Comparison of ENCODE assay signal across 17 mouse cellular contexts in the genomic region with DNA sequence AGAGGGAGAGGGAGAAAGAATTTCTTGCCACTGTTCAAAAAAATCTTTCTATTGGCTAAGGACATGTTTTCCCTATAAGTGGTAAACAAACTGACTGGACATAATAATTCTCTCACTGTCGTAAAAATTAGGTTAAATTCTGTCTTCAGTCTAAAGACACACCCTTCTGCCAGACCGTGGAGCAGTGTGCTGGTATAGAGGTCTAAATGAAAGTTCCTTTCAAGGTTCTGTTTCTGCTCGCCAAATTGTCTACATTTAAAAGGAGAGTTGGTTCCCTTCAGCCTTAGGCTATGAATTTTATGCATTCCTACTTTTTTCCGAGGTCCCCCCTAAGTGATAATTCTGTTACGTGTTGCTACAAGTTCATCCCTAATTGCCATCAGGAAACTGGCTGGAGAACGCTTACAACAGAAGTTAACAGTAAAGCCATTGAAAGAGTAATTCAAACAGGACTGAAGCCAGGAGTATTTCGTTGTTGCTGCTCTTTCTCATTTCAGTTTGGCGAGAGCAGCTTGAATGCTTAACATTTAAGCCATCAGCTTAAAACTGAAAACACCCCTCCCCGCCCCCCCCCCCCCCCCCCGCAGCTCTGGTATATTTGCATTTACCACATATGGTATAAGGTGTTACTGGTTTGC. TPM values are rescaled to one million over a fixed set of nuclear protein-coding genes. Genes with fewer than 3 reads are reported as not detected.
DNase-seq lines count a peak whose midpoint lies in the region; ATAC-seq and TF ChIP-seq lines count a peak whose summit lies in the region.
"Had no signal": no experiment of that assay in that cellular context is flagged by ENCODE, and none has a peak within 500 bp of the region (broad histone marks: within the 10 kb centered on the region; RNA-seq: fewer than 3 reads in every experiment).

No protein-coding gene starts in this region.

- no peak overlapping the region for H3K4me2 ChIP-seq in embryonic facial prominence, embryonic 11.5 days (ENCODE audit: low read depth, low read length)
- H3K4me2 ChIP-seq in limb, embryonic 14.5 days (replicated peaks; ENCODE audit: low read depth, low read length, severe bottlenecking), result peak overlapping the region; percentile 29
- no peak overlapping the region for H3K4me2 ChIP-seq in kidney, embryonic 14.5 days (replicated peaks; ENCODE audit: low read depth, low read length)
- H3K4me2 ChIP-seq: heart, embryonic 13.5 days; liver, embryonic 13.5 days had no signal

- no peak for TF ChIP-seq POLR2A in brain, embryonic 14.5 days (IDR thresholded peaks at IDR 0.05; ENCODE audit: borderline replicate concordance, extremely low read depth, insufficient read depth, insufficient read length, poor library complexity, severe bottlenecking)
- TF ChIP-seq POLR2A in limb, embryonic 14.5 days (IDR thresholded peaks at IDR 0.05; ENCODE audit: borderline replicate concordance, extremely low read depth, insufficient read depth, insufficient read length), result no peak

- H3K4me3 ChIP-seq in embryonic facial prominence, embryonic 11.5 days (ENCODE audit: low read depth, low read length), result no peak overlapping the region
- no peak overlapping the region for H3K4me3 ChIP-seq in embryonic facial prominence, embryonic 10.5 days
- H3K4me3 ChIP-seq in layer of hippocampus, adult 2 months, result peak overlapping the region; percentile 22; the same call in 1 of the 2 replicates
- no peak overlapping the region for H3K4me3 ChIP-seq in limb, embryonic 14.5 days (replicated peaks; ENCODE audit: low read length)
- H3K4me3 ChIP-seq in kidney, embryonic 14.5 days (ENCODE audit: low read length), result no peak overlapping the region
- H3K4me3 ChIP-seq: erythroblast, embryonic 14.5 days; heart, embryonic 13.5 days; hindbrain, embryonic 13.5 days; liver, embryonic 13.5 days had no signal

- H3K36me3 ChIP-seq in embryonic facial prominence, embryonic 11.5 days (replicated peaks; ENCODE audit: control insufficient read depth, insufficient read depth, low read depth, low read length), result no peaks in the 10 kb centered on the region
- 0 out of 2 replicates have a peak, but pooled peaks cover 6% of the 10 kb centered on the region for H3K36me3 ChIP-seq in embryonic facial prominence, embryonic 10.5 days (replicated peaks)
- no peaks in the 10 kb centered on the region for H3K36me3 ChIP-seq in limb, embryonic 14.5 days (ENCODE audit: control insufficient read depth, insufficient read depth, low read length)
- H3K36me3 ChIP-seq in kidney, embryonic 14.5 days (ENCODE audit: control insufficient read depth, insufficient read depth, low read length), result 0 out of 2 replicates have a peak, but pooled peaks cover 4% of the 10 kb centered on the region
- H3K36me3 ChIP-seq: hindbrain, embryonic 13.5 days had no signal

- intact Hi-C loops in left cerebral cortex, postnatal 4 days (cut with DNase I), result no loop called here

- TF ChIP-seq CTCF in layer of hippocampus, adult 2 months (conservative IDR thresholded peaks at IDR 0.05), result no peak
- no peak for TF ChIP-seq CTCF in brain, embryonic 14.5 days (IDR thresholded peaks at IDR 0.05; ENCODE audit: borderline replicate concordance, extremely low read depth, insufficient read depth, insufficient read length)

- no peaks in the 10 kb centered on the region for H3K4me1 ChIP-seq in embryonic facial prominence, embryonic 11.5 days (ENCODE audit: control insufficient read depth, insufficient read depth, low read length)
- peaks cover 6% of the 10 kb centered on the region; the same call in 1 of the 2 replicates for H3K4me1 ChIP-seq in embryonic facial prominence, embryonic 10.5 days
- peaks cover 9% of the 10 kb centered on the region for H3K4me1 ChIP-seq in limb, embryonic 14.5 days (ENCODE audit: control insufficient read depth, insufficient read depth, low read length)
- H3K4me1 ChIP-seq in kidney, embryonic 14.5 days (ENCODE audit: control insufficient read depth, insufficient read depth, low read length), result no peaks in the 10 kb centered on the region
- H3K4me1 ChIP-seq: heart, embryonic 13.5 days; liver, embryonic 13.5 days had no signal

- 23% methylated on average over 10 of the region's 10 CpGs for WGBS in embryonic facial prominence, embryonic 11.5 days
- WGBS in embryonic facial prominence, embryonic 10.5 days, result 23% methylated on average over 10 of the region's 10 CpGs
- 18% methylated on average over 10 of the region's 10 CpGs for WGBS in limb, embryonic 14.5 days
- WGBS in kidney, embryonic 14.5 days, result 43% methylated on average over 10 of the region's 10 CpGs

- DNase-seq in embryonic facial prominence, embryonic 11.5 days (ENCODE audit: low spot score), result peak; percentile 26
- DNase-seq in embryonic facial prominence, embryonic 10.5 days (ENCODE audit: low spot score), result no peak
- no peak for DNase-seq in layer of hippocampus, adult 2 months (ENCODE audit: low spot score in 2 of 2)
- no peak for DNase-seq in layer of hippocampus, adult 18-20 months (ENCODE audit: low spot score in 2 of 2)
- peak; percentile 72 for DNase-seq in brain, embryonic 14.5 days (ENCODE audit: low read depth)
- no peak for DNase-seq in limb, embryonic 14.5 days (ENCODE audit: low spot score)
- no peak for DNase-seq in left cerebral cortex, postnatal 4 days
- DNase-seq: adrenal gland, postnatal 14 days; cerebellum, postnatal 25 days; gastrocnemius, postnatal 10 days; liver, embryonic 13.5 days; right cerebral cortex, postnatal 4 days; thymus, postnatal 4 days had no signal

- H3K27ac ChIP-seq in embryonic facial prominence, embryonic 11.5 days (replicated peaks; ENCODE audit: low read depth, low read length), result no peak overlapping the region
- H3K27ac ChIP-seq in embryonic facial prominence, embryonic 10.5 days (replicated peaks), result no peak overlapping the region
- no peak overlapping the region for H3K27ac ChIP-seq in layer of hippocampus, adult 2 months
- 0 out of 2 replicates have a peak overlapping the region, but pooled peaks have one; percentile 26 for H3K27ac ChIP-seq in limb, embryonic 14.5 days (replicated peaks; ENCODE audit: low read depth, low read length)
- H3K27ac ChIP-seq in kidney, embryonic 14.5 days (ENCODE audit: low read depth, low read length), result no peak overlapping the region
- H3K27ac ChIP-seq: heart, embryonic 13.5 days; hindbrain, embryonic 13.5 days; liver, embryonic 13.5 days had no signal

- no peaks in the 10 kb centered on the region for H3K9me3 ChIP-seq in embryonic facial prominence, embryonic 11.5 days (replicated peaks; ENCODE audit: control insufficient read depth, low read length)
- no peaks in the 10 kb centered on the region for H3K9me3 ChIP-seq in embryonic facial prominence, embryonic 10.5 days
- H3K9me3 ChIP-seq in limb, embryonic 14.5 days (ENCODE audit: control insufficient read depth, low read length), result no peaks in the 10 kb centered on the region
- no peaks in the 10 kb centered on the region for H3K9me3 ChIP-seq in kidney, embryonic 14.5 days (ENCODE audit: control insufficient read depth, low read length)
- H3K9me3 ChIP-seq: heart, embryonic 13.5 days; hindbrain, embryonic 13.5 days; liver, embryonic 13.5 days had no signal

- no peaks in the 10 kb centered on the region for H3K27me3 ChIP-seq in embryonic facial prominence, embryonic 11.5 days (ENCODE audit: control insufficient read depth, insufficient read depth, low read length)
- H3K27me3 ChIP-seq in embryonic facial prominence, embryonic 10.5 days (replicated peaks; ENCODE audit: low read depth, poor library complexity, severe bottlenecking), result no peaks in the 10 kb centered on the region
- H3K27me3 ChIP-seq in limb, embryonic 14.5 days (ENCODE audit: control insufficient read depth, insufficient read depth, low read length), result no peaks in the 10 kb centered on the region
- no peaks in the 10 kb centered on the region for H3K27me3 ChIP-seq in kidney, embryonic 14.5 days (ENCODE audit: control insufficient read depth, insufficient read depth, low read length)
- H3K27me3 ChIP-seq: heart, embryonic 13.5 days; hindbrain, embryonic 13.5 days; liver, embryonic 13.5 days had no signal

- ATAC-seq in embryonic facial prominence, embryonic 11.5 days (replicated peaks; ENCODE audit: insufficient number of reproducible peaks, low FRiP score, low TSS enrichment, low read depth), result no peak
- no peak for ATAC-seq in limb, embryonic 14.5 days (ENCODE audit: low FRiP score, low read depth)
- no peak for ATAC-seq in kidney, embryonic 14.5 days (ENCODE audit: low FRiP score, low TSS enrichment)

- no peak overlapping the region for H3K9ac ChIP-seq in embryonic facial prominence, embryonic 11.5 days (replicated peaks; ENCODE audit: low read length)
- no peak overlapping the region for H3K9ac ChIP-seq in limb, embryonic 14.5 days (ENCODE audit: low read depth, low read length, severe bottlenecking)
- no peak overlapping the region for H3K9ac ChIP-seq in kidney, embryonic 14.5 days (ENCODE audit: low read depth, low read length)
- H3K9ac ChIP-seq: heart, embryonic 13.5 days; hindbrain, embryonic 13.5 days; liver, embryonic 13.5 days had no signal

RNA-seq across cellular contexts. Expression of gene Kitl, which starts 35.8 kb away (rescaled TPM):
- 15.6 and 17.0 TPM in 2 replicates for polyA plus RNA-seq in embryonic facial prominence, embryonic 11.5 days (2014; fragmentation: Nextera tagmentation; extraction: Ambion mirVana)
- polyA plus RNA-seq in embryonic facial prominence, embryonic 10.5 days (2016; fragmentation: Nextera tagmentation; extraction: Ambion mirVana), result 12.1 and 13.2 TPM in 2 replicates
- total RNA-seq in layer of hippocampus, adult 2 months (2021), result 10 to 100 TPM; 21.4 to 21.6 TPM
- 10 to 100 TPM; 23.6 to 24.8 TPM for total RNA-seq in layer of hippocampus, adult 18-20 months (2021)
- polyA plus RNA-seq in brain, embryonic 14.5 days (2012; rRNA removed), result 21.3 and 26.7 TPM in 2 replicates
- polyA plus RNA-seq in limb, embryonic 14.5 days (2012; rRNA removed), result 13.8 and 16.3 TPM in 2 replicates
- polyA plus RNA-seq in limb, embryonic 14.5 days (2014; fragmentation: Nextera tagmentation; extraction: Ambion mirVana), result 35.0 and 38.4 TPM in 2 replicates
- 16.7 and 35.2 TPM in 2 replicates for polyA plus RNA-seq in kidney, embryonic 14.5 days (2014; fragmentation: Nextera tagmentation; extraction: Ambion mirVana)
- total RNA-seq in left cerebral cortex, postnatal 4 days (2021), result 10 to 100 TPM; 73.6 to 80.7 TPM
- polyA plus RNA-seq: erythroblast, embryonic 14.5 days had no signal

Comparison
In these comparisons a context has a peak if more than half of its experiments do, and no peak if none do; other contexts are left out.
1. DNase-seq: peak in embryonic facial prominence, embryonic 11.5 days (single experiment) and brain, embryonic 14.5 days (single experiment); none in embryonic facial prominence, embryonic 10.5 days (single experiment), layer of hippocampus, adult 2 months (0 of 2), layer of hippocampus, adult 18-20 months (0 of 2), limb, embryonic 14.5 days (single experiment) and left cerebral cortex, postnatal 4 days (single experiment).